Mouse (Mus musculus) heart, postnatal 36 days (tissue): Measurements from ENCODE around the gene Lrmda. TPM values are rescaled to one million over a fixed set of nuclear protein-coding genes. Genes with fewer than 3 reads are reported as not detected.
A peak's percentile ranks its signal among the peaks of the same experiment; 100 is the strongest.

Source experiments
- DNase-seq, 2 experiments: peaks; one replicate each; pipeline ENCODE4 v3.0.0; 2021 to 2022
- intact Hi-C: fragments of 180-260 bp; cut with DNase I; formaldehyde crosslinking; loops from one replicate; pipeline ENCODE4 v1.15.1; 2025
- total RNA-seq, 2 experiments: library from RNA; stranded (reverse); gene quantifications; 2 replicates each; pipeline ENCODE4 v1.2.3; 2021

Lrmda gene
- total RNA-seq, 2 experiments from 2014 or later: 1.1 to 1.7 TPM

DNA sequence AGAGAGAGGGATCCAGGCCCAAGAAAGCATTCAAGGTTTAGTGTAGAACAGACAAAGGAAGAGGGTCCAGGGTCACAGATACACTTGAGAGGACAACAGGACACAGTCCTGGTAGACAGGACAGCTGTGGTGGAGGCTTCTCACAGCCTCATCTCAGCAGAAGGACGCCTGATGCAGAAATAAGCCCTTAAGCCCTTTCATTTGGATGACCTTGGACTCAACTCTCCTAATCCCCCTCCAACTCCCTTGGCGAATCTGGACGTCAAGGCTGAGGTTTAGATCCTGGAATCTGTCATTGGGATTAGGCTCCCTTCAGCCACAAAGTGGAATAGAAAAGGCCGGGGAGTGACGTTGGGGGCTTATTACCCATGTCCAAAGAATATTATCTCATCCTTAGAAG lies 589.1 kb downstream of the Lrmda start:
- intact Hi-C loops: no loop called here

DNA sequence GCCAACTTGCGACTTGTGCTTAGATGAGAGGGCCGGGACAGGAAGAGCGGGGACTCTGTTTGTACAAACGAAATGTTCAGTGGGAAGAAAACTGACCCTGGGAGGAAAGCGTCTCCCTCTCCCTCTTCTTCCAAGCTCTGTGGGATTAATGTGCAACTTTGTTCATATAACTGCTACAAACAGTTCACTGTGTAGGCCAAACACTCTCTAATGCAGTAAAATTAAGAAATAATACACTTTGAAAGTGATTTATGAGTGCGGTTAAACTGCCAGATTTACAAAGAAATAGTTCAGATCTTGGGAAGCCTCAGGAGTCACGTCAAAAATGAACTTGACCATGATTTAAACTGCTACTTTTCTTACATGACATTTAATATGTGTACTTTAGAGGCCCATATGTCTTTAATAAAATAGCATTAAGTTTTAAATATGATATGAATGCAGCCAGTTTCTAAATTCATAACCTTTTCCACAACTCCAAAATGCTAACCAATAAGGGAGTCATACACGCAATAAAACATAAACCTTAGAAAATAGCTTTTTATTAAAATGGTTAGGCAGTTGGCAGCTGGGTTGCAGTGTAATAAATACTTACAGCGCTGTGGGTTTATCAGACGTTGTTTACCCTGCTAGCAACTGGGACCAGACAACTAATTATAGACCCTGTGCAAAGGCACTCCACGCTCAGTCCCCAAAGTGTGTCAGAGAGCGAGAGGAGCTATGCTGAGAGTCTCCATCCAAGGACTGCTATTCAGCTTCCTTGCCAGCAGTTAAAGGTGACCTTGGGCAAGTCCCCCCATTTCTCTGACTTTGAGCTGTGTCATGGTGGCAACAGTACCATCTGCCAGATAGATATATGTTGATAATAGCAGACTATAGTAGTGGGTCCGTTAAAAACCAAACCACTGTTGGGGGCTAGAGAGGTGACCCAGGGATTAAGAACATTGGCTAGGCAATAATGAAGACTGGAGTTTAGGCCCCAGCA lies 590.0 kb downstream of the Lrmda start:
- intact Hi-C loops: no loop called here
- no peak for DNase-seq

More for the DNA sequence above, 589.1 kb downstream of the Lrmda start:
- DNase-seq: no peak

DNA sequence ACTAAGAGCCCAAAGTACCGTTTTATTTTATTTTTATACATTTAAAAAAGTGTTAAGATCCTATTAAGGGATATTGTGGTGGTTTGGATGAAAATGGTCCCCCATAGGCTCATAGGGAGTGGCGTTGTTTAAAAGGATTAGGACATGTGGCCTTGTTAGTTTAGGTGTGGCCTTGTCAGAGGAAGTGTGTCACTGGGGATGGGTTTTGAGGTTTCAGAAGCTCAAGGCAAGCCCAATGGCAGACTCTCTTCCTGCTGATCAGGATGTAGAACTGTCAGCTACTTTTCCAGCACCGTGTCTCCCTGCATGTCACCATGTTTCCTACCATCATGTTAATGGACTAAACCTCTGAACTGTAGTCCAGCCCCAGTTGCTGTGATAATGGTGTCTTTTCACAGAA lies 591.5 kb downstream of the Lrmda start:
- no peak for DNase-seq
- intact Hi-C loops: no loop called here

DNA sequence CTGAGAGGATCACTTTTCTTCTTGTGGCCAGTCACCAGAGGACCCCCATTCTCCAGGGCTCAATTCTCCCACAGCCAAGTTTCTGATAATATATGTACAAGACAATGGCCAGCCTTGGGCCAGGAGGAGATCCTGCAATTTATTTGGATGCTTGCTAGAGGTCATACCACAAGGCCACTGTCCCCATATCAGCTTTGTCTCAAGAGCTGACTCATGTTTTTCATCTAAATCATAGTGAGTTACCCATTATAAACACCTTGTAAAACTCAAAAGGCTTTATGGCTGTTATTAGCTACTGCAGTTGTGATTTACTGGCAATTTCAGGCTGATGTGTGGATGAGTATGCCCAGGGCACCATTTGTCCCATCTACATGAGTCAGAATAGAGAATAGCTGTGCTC lies 600.7 kb downstream of the Lrmda start:
- intact Hi-C loops: no loop called here
- DNase-seq: no peak

DNA sequence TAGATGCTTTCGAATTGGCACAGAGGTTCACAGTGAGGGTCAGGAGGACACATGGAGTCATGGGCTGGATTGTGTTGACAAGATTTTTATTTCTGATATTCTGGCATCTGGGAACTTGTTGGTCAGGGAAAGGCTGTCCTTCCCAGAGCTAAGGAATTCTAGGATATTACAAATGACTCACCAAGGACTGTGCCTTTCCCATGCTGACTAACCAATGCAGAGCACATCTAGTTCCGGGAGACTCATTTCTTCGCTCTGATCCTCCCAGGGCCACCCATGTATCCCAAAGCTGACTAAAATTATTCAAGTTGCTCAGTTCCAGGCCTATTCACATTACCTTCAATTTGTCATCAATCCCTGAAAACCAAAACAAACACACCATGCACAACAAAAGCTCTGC lies 602.4 kb downstream of the Lrmda start:
- no peak for DNase-seq
- intact Hi-C loops: no loop called here

DNA sequence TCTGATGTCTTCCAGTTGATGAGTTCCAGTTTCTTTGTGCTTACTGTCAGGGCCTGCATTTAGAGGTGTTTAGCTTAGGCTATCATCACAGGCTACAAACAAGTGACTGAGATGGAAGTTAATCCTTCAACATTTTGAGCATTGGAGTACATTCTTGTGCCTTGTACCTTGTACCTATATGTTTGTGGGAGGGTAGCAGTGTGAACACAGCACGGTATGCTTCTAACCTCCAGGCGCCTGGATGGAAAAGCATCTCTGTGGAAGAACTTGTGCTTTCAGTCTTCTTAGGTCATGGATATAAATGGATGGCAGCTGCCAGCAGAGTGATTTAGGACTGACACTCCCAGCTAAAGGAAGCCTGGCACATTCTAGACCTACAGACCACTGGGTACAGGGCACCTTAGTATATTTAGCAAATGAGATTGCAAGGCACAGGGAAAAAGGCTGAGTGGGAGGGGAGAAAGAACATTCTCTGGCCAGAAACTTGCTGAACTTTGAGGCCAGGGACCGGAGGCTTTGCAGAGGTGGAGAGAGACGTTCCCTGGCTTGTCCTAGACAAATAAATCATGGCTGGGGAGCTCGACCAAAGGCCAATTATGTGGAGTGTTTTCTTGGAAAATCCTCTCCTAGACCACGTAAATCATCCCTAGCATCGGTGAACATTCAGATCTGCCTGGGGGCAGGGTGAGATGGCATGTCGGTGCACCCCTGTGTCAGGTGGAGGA lies 607.8 kb downstream of the Lrmda start:
- intact Hi-C loops: no loop called here
- no peak for DNase-seq

DNA sequence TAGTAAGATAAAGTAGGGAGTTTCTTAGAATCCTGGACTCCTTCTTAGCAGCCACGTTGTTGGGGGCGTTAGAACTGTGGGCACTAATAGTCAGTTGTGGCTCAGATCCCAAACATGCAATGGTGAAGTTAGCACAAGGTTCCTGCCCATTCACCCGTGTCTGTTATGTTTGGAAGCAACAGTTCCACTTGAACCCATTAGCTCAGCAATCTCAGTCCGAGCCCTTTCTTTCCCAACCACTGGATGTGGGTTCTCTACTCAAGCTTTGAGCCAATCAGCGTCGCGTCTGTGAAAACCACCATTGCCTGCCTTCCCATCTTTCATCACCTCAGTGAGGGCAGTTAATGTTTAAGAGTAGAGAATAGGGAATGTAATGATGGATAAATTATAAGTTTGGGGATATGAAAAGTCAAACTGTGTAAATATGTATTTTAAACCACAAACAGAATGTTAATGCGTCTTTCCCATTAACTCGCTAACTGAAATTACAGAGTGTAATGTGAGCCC lies 610.9 kb downstream of the Lrmda start:
- no peak for DNase-seq
- intact Hi-C loops: no loop called here

DNA sequence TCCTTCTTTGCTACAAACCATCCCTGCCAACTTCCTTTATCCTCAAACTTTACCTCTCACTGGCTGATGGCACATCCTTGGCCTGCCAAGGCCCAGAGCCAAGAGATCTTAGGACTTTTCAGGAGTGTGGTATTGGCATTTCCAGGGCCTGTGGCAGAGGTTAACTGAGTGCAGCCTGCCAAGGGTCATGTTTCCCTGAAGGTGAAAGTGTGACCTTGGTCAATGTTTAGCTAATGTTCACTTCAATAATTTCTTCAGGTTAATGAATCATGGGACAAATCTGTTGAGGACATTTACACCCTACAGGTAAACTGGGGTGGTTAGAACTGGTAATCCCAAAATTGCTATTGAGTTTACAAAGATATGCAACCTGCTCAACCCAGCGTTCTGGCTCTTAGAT lies 614.1 kb downstream of the Lrmda start:
- intact Hi-C loops: no loop called here
- DNase-seq: no peak

DNA sequence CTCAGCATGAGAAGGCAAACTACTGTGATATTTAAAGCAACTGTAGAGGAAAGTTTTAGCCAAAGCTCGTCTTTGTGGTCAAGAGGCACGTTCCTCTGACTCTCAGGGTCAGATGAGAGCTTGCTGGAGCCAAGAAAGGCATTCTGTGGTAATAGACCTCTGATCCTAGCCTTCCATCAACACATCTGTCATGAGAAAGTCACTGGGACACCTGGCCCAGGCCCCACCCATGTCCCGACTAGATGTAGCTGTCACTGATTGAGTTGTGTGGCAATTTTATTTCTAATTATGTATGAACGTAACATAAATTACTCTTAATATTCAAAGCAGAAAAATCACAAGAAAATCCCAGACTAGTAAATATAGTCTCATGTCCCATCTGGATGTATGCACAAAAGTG lies 624.0 kb downstream of the Lrmda start:
- intact Hi-C loops: no loop called here
- DNase-seq: no peak

DNA sequence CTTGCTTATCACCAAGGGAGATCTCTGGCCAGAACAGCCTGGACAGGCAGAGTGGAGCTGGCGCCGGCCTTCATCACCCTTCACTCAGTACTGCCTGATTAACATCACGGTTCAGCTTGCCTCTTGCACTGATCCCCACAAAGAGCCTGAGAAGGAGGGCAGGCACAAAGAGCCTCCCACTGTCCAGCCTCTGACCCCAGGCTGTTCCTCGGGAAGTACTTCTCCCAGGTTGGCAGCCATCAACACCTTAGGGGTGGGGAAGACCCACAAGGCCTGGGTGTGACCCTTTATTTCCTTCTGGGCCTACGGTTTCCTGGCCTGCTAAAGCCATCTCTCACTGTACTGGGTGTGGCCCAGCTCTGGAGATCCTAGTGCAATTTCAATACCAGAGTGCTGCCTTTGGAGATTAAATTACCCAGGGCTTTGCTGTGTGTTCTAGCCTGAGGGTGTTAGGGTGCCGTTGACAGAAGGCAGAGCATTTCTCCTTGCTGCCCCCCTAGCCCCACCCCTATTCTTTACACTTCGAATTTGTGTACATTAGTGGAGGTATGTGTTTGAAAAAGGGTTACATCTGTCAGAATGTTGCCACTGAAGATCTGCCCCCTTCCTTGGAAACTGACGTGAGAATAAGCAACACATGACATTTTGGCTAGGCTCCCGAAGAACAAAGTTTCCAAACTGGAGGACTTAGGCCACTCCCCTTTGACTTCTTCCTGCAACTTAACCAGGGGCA lies 628.5 kb downstream of the Lrmda start:
- intact Hi-C loops: no loop called here
- DNase-seq: peak; percentile 25 to 32

DNA sequence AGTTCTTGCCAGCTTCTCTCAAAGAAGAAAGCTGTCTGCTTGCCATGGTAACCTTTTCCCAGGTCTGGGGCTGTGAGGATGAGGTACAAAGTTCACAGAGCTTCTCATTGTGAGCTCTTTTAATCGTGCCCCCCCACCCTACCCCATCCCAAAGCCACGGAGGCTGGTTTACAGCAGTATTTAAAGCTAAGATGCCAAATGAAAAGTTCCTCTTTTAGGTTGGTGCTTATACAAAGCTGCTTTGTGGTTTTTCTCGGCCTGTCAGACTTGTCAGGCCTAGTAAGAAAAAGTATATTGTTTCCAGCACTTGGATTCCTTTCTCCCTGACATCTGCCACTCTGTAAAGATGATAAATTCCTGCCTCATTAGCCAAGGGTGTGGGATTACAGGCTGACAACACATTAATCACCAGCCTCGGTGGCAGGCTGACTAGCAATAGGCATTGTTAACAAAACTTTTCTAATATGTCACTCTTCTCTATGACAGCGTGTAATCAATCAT lies 629.9 kb downstream of the Lrmda start:
- DNase-seq: no peak
- intact Hi-C loops: no loop called here

DNA sequence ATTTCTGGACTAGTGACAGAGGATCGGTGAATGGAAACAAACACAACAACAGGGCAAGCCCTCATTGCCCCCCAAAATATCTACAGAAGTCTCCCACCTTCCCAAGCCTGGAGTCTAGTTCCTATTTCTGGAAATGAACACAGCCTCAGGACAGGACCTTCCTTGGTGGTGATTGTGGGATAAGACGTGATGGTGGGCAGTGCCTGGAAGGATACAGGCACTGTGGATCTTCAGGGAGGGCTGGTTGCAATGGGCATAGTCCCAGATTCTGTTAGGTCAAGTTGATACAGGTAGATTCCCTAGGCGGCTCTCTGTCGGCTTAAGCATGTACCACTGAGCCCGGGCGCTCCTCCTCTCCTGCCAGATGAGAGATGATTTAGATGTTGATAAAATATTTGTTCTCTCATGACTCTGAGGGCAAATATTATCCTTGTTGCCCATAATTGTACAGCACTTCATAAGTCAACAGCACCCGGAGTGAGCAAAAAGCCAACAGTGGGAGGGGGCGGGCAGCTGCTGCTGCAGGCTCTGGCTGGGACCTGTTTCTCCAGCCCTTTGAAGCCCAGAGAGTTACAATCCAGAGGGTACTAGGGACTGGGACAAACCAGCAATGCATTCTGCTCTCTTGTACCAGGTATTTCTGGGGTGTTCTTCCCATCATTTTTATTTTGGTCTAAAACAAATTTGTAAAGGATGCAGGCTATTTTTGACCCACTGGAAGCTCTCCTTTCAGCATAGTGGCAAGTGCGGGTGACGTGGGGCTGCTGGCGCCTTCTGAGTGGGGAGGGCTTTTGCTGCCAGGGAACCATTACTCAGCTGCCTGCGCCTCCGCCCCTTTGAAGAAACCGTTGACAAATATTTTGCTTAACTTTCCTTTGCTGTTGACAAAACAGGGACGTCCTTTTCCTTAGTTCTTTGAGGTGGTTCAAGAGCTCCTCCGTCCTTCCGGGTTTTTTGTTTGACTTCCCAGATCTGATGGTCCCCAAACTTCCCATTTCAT lies 630.8 kb downstream of the Lrmda start:
- peak in 1 of 2 experiments; percentile 20 for DNase-seq
- intact Hi-C loops: loop anchor here (5.0 kb wide), 1 partner anchor 97 kb away; no protein-coding TSS in a partner anchor

DNA sequence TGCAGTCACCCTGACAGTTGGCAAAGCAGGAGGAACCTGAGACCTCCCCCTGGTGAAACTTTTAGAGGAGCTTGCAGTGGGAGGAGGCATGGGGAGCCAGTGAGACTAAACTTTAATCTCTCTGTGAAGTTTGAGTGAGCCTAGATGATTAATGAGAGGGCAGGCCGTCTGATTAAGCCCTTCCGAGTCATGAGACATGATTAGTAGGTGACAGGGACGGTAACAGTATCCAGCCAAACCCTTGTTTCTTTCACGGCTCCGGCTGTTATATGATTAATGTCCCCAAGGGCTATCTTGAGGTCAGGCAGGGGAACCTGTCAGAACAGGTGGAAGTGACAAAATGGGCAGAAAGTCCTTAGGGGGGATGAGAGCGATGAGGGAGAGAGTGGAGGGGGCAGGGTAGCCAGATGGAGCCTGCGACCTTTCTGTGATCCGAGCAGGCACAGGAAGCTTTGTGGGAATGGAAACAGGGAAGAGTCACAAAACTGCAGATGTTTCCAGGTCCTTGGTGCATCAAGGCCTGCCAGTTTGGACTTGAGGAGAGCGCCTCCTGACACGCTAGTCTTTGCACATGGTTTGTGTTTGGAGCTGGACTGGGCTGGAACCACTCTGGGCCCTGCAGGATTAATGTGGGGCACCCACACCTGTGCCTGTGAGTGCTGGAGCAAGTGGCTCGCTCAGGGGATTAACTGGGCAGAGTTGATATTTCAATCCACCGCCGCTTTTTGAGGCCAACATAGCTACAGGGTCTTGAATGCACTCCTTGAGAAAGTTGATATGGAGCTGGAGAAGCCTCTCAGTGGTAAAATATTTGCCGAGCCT lies 631.8 kb downstream of the Lrmda start:
- intact Hi-C loops: loop anchor here (5.0 kb wide), 1 partner anchor 96 kb away; no protein-coding TSS in a partner anchor

DNA sequence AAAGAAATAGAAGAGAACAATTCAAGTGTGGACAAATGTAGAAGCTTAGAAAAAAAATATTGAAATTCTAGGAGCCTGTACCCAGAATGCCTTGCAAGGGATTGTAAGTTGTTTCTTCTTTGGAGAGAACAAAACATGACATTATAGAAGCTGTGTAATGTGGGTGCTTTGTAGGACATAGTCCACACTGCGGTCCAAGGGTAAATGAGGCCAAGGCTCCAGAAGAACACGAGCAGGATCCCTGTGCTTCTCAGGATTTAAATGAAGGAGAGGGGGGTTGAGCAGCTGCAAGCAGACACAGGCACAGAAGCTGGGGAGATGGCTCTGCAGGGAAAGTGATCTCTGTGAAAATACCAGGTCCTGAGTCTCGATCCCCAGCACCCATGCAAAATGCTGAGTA lies 643.0 kb downstream of the Lrmda start:
- intact Hi-C loops: no loop called here
- no peak for DNase-seq

More for the DNA sequence above, 631.8 kb downstream of the Lrmda start:
- DNase-seq: no peak

DNA sequence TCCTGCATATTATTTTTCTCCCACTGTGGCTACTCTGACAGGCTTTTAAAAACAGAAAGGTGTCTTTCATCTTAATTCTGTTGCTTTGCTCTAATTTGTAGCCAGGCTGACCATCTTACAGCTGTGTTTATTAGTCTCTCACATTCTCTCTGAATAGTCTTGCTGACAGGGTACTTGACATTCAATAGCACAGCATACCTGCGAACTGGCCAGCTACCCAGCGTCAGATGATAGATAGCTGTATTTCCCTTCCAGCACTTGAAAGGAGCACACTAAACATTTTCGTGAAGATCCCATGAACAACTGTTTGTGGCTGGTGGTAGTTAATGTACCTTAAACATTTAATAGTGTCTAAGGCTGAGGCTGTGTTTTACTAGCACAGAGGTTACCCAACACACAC lies 646.9 kb downstream of the Lrmda start:
- no peak for DNase-seq
- intact Hi-C loops: no loop called here

DNA sequence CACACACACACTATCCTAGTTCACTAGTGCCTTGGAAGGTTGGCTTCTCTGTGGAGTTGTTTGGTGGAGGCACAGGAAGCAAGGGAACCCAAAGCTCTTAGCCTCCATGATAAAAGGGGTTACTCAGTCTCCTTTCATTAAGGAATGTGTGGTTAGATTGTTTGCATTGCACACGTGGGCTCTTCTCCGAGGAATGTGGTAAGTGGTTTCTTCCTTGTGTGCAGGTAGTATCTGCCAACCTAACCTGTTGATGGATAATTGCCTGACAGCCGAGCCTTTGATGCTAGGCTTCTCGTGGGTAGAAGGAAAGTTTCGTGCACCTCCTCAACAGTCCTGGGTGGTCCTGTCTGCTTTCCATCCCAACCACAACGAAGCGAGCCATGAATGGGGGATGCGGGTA lies 648.8 kb downstream of the Lrmda start:
- intact Hi-C loops: no loop called here
- DNase-seq: no peak

DNA sequence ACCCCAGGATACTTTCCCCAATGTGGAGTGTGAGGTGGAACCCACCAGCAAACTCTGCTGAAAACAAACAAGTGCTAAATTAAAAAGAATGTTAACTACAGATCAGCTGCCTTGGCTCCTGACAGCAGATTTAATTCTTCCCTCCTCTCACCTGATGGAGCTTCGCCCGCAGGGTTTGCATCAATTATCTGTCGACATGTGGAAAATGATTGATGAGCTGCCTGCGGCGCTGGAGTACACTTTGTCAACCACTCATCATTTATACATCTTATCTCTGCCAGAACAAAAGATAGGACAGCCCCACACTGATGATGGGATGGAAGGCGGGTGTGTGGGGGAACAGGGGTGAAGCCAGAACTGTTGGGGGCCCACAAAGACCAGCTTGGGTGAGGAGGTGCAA lies 649.2 kb downstream of the Lrmda start:
- no peak for DNase-seq
- intact Hi-C loops: no loop called here

DNA sequence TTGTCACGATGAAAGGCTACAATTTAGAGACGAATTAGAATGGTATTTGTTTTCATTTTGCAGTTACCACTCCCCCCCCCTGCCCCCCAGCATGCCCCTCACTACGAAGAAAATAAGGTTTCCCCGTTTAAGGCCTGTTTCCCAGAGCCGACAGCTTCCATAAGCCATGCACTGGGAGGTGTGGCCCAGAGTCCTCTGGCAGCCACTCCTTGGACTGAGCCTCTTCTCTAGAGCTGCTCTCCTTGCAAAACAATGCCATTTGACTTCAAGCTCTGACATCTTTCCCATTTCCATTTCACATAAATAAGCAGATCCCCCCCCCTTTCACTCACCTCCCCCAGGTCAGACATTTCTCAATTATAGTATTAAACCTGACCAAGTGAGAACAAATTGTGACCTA lies 654.1 kb downstream of the Lrmda start:
- DNase-seq: no peak
- intact Hi-C loops: no loop called here
